8 mouse cellular contexts compared by ENCODE assay signal in the genomic region with DNA sequence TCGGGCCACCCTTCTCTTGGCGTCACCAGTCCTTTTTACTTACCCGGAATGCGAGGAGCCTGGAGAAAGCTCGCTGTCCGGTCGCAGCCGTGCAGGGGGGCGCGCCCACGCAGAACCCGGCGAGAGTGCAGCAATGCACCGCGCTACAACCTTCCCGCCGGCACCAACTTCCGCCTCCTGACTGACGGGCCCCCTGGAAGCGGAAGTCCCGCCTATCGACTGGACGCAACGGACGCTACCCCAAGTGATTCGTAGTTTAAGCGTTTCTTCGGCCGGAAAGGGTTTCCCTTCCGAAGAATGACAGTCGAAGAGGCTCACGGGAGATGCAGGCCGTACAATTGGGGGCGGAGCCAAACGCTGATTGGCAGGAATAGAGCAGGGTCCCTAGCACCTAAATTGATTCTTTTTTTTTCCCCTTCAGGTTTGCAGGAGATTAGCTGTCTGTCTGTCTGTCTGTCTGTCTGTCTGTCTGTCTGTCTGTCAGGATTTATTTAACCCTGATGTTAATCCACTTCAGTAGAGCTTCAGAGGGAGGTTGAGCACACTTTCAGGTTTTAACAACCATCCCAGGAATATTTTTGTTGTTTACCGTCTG. TPM values are rescaled to one million over a fixed set of nuclear protein-coding genes. Genes with fewer than 3 reads are reported as not detected.
DNase-seq lines count a peak whose midpoint lies in the region; ATAC-seq lines count a peak whose summit lies in the region.

No protein-coding gene starts in this region.

- H3K27me3 ChIP-seq in heart, embryonic 13.5 days (replicated peaks) = no peaks in the 10 kb centered on the region
- no peaks in the 10 kb centered on the region for H3K27me3 ChIP-seq in liver, embryonic 12.5 days (replicated peaks)
- no peaks in the 10 kb centered on the region for H3K27me3 ChIP-seq in stomach, embryonic 15.5 days (replicated peaks)

- peak; percentile 98 for DNase-seq in CD4-positive helper T cell, adult 2 months (ENCODE audit: low read depth, low spot score)
- DNase-seq in brain, embryonic 18.5 days (ENCODE audit: low read depth, low spot score) = peak; percentile 96
- DNase-seq in kidney, postnatal 10 days = peak; percentile 97
- peak; percentile 94 to 95 for DNase-seq in natural killer cell, adult 2 months (ENCODE audit: low spot score in 2 of 2)

- H3K9me3 ChIP-seq in heart, embryonic 13.5 days = no peaks in the 10 kb centered on the region
- no peaks in the 10 kb centered on the region for H3K9me3 ChIP-seq in liver, embryonic 12.5 days (replicated peaks)
- H3K9me3 ChIP-seq in stomach, embryonic 15.5 days = no peaks in the 10 kb centered on the region

- peak overlapping the region; percentile 97 for H3K4me3 ChIP-seq in heart, embryonic 13.5 days
- H3K4me3 ChIP-seq in liver, embryonic 12.5 days = peak overlapping the region; percentile 84
- peak overlapping the region; percentile 97 for H3K4me3 ChIP-seq in stomach, embryonic 15.5 days (replicated peaks)

- H3K4me1 ChIP-seq in heart, embryonic 13.5 days = peaks cover 15% of the 10 kb centered on the region
- peaks cover 30% of the 10 kb centered on the region for H3K4me1 ChIP-seq in liver, embryonic 12.5 days
- H3K4me1 ChIP-seq in stomach, embryonic 15.5 days = 0 out of 2 replicates have a peak, but pooled peaks cover 3% of the 10 kb centered on the region

- peaks cover 7% of the 10 kb centered on the region for H3K36me3 ChIP-seq in heart, embryonic 13.5 days
- peaks cover 6% of the 10 kb centered on the region; the same call in 1 of the 2 replicates for H3K36me3 ChIP-seq in liver, embryonic 12.5 days
- no peaks in the 10 kb centered on the region for H3K36me3 ChIP-seq in stomach, embryonic 15.5 days

- peak; percentile 98 for ATAC-seq in erythroid progenitor cell, adult 5-6 weeks (replicated peaks; ENCODE audit: low FRiP score, poor library complexity, severe bottlenecking)
- ATAC-seq in heart, embryonic 13.5 days (ENCODE audit: extremely low read depth, insufficient number of reproducible peaks, low FRiP score, low TSS enrichment) = peak; percentile 93
- ATAC-seq in liver, embryonic 12.5 days = peak; percentile 96
- ATAC-seq in stomach, embryonic 15.5 days (ENCODE audit: insufficient read depth, low FRiP score, low read depth) = peak; percentile 93

- peak overlapping the region; percentile 91 for H3K4me2 ChIP-seq in heart, embryonic 13.5 days
- H3K4me2 ChIP-seq in liver, embryonic 12.5 days = peak overlapping the region; percentile 94
- peak overlapping the region; percentile 90 for H3K4me2 ChIP-seq in stomach, embryonic 15.5 days

- WGBS in heart, embryonic 13.5 days = under 1% methylated on average over 36 of the region's 36 CpGs
- 1% methylated on average over 36 of the region's 36 CpGs for WGBS in liver, embryonic 12.5 days (ENCODE audit: insufficient replicate concordance)
- WGBS in stomach, embryonic 15.5 days = under 1% methylated on average over 36 of the region's 36 CpGs

- peak overlapping the region; percentile 87 for H3K9ac ChIP-seq in heart, embryonic 13.5 days
- H3K9ac ChIP-seq in liver, embryonic 12.5 days = peak overlapping the region; percentile 88
- H3K9ac ChIP-seq in stomach, embryonic 15.5 days = peak overlapping the region; percentile 85

- H3K27ac ChIP-seq in heart, embryonic 13.5 days (replicated peaks) = peak overlapping the region; percentile 81
- peak overlapping the region; percentile 76 for H3K27ac ChIP-seq in liver, embryonic 12.5 days
- H3K27ac ChIP-seq in stomach, embryonic 15.5 days = peak overlapping the region; percentile 72; the same call in 1 of the 2 replicates

RNA-seq across cellular contexts. Expression of a gene that starts 17.6 kb away (rescaled TPM):
- total RNA-seq in erythroid progenitor cell, adult 5-6 weeks (2015; ENCODE audit: low replicate concordance) = 7.1 and 15.1 TPM in 2 replicates
- 15.9 and 23.4 TPM in 2 replicates for total RNA-seq in erythroid progenitor cell, adult 5-6 weeks (2017; ENCODE audit: low replicate concordance)
- polyA plus RNA-seq in heart, embryonic 13.5 days (2015; fragmentation: Nextera tagmentation; extraction: Ambion mirVana) = 39.0 and 41.7 TPM in 2 replicates
- polyA plus RNA-seq in liver, embryonic 12.5 days (2016; fragmentation: Nextera tagmentation; extraction: Ambion mirVana) = 34.7 and 35.8 TPM in 2 replicates
- 44.0 and 46.9 TPM in 2 replicates for polyA plus RNA-seq in stomach, embryonic 15.5 days (2015; fragmentation: Nextera tagmentation; extraction: Ambion mirVana)

RNA-seq across cellular contexts. Expression of a gene that starts 21.9 kb away (rescaled TPM):
- 2.2 and 2.5 TPM in 2 replicates for total RNA-seq in erythroid progenitor cell, adult 5-6 weeks (2015; ENCODE audit: low replicate concordance)
- 3.1 and 5.0 TPM in 2 replicates for total RNA-seq in erythroid progenitor cell, adult 5-6 weeks (2017; ENCODE audit: low replicate concordance)
- polyA plus RNA-seq in heart, embryonic 13.5 days (2015; fragmentation: Nextera tagmentation; extraction: Ambion mirVana) = 4.1 and 4.4 TPM in 2 replicates
- polyA plus RNA-seq in liver, embryonic 12.5 days (2016; fragmentation: Nextera tagmentation; extraction: Ambion mirVana) = 5.6 and 7.5 TPM in 2 replicates
- 7.3 and 8.6 TPM in 2 replicates for polyA plus RNA-seq in stomach, embryonic 15.5 days (2015; fragmentation: Nextera tagmentation; extraction: Ambion mirVana)

Comparison
In these comparisons a context has a peak if more than half of its experiments do, and no peak if none do; other contexts are left out.
1. Peak in every context shown above with its lines: DNase-seq, ATAC-seq, H3K4me3 ChIP-seq and H3K27ac ChIP-seq.